Mouse (Mus musculus) ES-E14 (cell line): Measurements from ENCODE around the gene Tnni3. TPM values are rescaled to one million over a fixed set of nuclear protein-coding genes. Genes with fewer than 3 reads are reported as not detected.

Experiments used
- DNase-seq: peaks from one replicate; pipeline ENCODE4 v3.0.0-alpha.2; 2013; ENCODE audit warnings: low read depth, low spot score
- H3K27ac ChIP-seq: 2 replicates; pipeline ENCODE4 v1.5.1; 2012; ENCODE audit warnings: low read depth, mild to moderate bottlenecking, low read length, moderate library complexity, mixed read lengths; ENCODE audit not compliant: poor library complexity, insufficient read depth, severe bottlenecking
- H3K36me3 ChIP-seq: 2 replicates; pipeline ENCODE4 v1.6.1; 2012; ENCODE audit warnings: mild to moderate bottlenecking, low read length, moderate library complexity, mixed read lengths; ENCODE audit not compliant: control insufficient read depth, poor library complexity, insufficient read depth, severe bottlenecking
- H3K4me1 ChIP-seq, 2 experiments: fragments of 150-350 bp in 1 of 2; sonication (generic) in 1 of 2; 2 replicates each; pipeline ENCODE4 v1.6.1; 2012; ENCODE audit warnings: low read length in 2 of 2, mild to moderate bottlenecking in 1 of 2, mixed read lengths in 1 of 2; ENCODE audit not compliant: control insufficient read depth in 2 of 2, insufficient read depth in 2 of 2, poor library complexity in 1 of 2
- H3K4me3 ChIP-seq, 2 experiments: fragments of 150-350 bp in 1 of 2; sonication (generic) in 1 of 2; 2 replicates each; pipeline ENCODE4 v1.5.1; 2012; ENCODE audit warnings: low read length in 2 of 2, low read depth in 1 of 2, mild to moderate bottlenecking in 1 of 2, mixed read lengths in 1 of 2; ENCODE audit not compliant: insufficient read depth in 1 of 2, poor library complexity in 1 of 2, severe bottlenecking in 1 of 2
- H3K9ac ChIP-seq: 2 replicates; pipeline ENCODE4 v1.6.1; 2012; ENCODE audit warnings: low read depth, mild to moderate bottlenecking, low read length, mixed read lengths; ENCODE audit not compliant: poor library complexity, insufficient read depth, severe bottlenecking
- H3K9me3 ChIP-seq: fragments of 150-350 bp; sonication (generic); 2 replicates; pipeline ENCODE4 v1.6.1; 2012; ENCODE audit warnings: low read depth, mild to moderate bottlenecking, low read length; ENCODE audit not compliant: control insufficient read depth, insufficient read depth
- CHD2 ChIP-seq: IDR thresholded peaks from 2 replicates; pipeline ENCODE4 v1.6.1; 2014; ENCODE audit warnings: mild to moderate bottlenecking, low read depth, low read length, inconsistent platforms
- HCFC1 ChIP-seq: IDR thresholded peaks from 2 replicates; pipeline ENCODE4 v1.6.1; 2012; ENCODE audit warnings: low read length, inconsistent platforms, borderline replicate concordance; ENCODE audit not compliant: insufficient read depth
- MAFK ChIP-seq: IDR thresholded peaks from 2 replicates; pipeline ENCODE4 v1.6.1; 2014; ENCODE audit warnings: mild to moderate bottlenecking, low read depth, low read length, inconsistent platforms; ENCODE audit not compliant: insufficient read depth
- ZC3H11A ChIP-seq: IDR thresholded peaks from 2 replicates; pipeline ENCODE4 v1.6.1; 2012; ENCODE audit warnings: low read depth, mild to moderate bottlenecking, inconsistent platforms, low read length, borderline replicate concordance
- ZNF384 ChIP-seq: IDR thresholded peaks from 2 replicates; pipeline ENCODE4 v1.6.1; 2012; ENCODE audit warnings: low read depth, low read length, inconsistent platforms
- in situ Hi-C, 2 experiments: fragments of 600-800 bp; cut with MboI; formaldehyde crosslinking; loops; one replicate each; pipeline ENCODE4 v1.15.1; 2025; ENCODE audit warnings: low sequenced_read_pairs in 2 of 2, inconsistent platforms in 1 of 2; ENCODE audit not compliant: unreplicated experiment in 2 of 2
- total RNA-seq: library from RNA; depleted of rRNA; stranded (reverse); fragments of 300-350 nt; gene quantifications from 2 replicates; pipeline ENCODE4 v1.2.3, GENCODE M21; 2012; rRNA removed

Gene Tnni3
- total RNA-seq, 1 experiment: 7.8 TPM

DNA sequence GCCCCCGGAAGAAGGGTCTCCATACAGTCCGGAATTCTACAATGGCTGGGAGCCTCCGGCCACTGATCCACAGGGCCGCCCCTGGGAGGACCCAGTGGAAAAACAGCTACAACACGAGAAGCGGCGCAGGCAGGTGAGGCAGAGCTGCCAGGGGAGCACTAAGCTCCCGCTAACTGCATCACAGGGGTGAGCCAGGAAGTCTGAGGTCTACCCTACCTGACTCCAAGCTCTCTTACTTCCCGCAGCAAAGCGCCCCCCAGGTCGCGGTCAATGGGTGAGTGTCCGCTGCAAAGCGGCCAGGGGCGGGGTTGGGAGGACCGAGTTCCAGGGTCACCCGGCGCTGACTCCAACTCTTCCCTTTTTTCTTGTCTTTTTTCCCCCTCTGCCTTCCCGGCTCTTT lies 50.1 kb downstream of the Tnni3 start:
- Histone ChIP-seq H3K9ac (no peak overlapping the region), H3K27ac (no peak overlapping the region), H3K36me3 (no peaks in the 10 kb centered on the region), H3K9me3 (no peaks in the 10 kb centered on the region), H3K4me1 (peaks cover 1 to 4% of the 10 kb centered on the region in 2 experiments; a peak in 1 of 4 replicates), H3K4me3 (peak overlapping the region; percentile 14 to 37; a peak in 2 of 4 replicates)
- no peak for DNase-seq
- no peak for TF ChIP-seq HCFC1
- TF ChIP-seq ZNF384: no peak
- TF ChIP-seq MAFK: no peak
- TF ChIP-seq CHD2: no peak
- no peak for TF ChIP-seq ZC3H11A
- in situ Hi-C loops: no loop called here

DNA sequence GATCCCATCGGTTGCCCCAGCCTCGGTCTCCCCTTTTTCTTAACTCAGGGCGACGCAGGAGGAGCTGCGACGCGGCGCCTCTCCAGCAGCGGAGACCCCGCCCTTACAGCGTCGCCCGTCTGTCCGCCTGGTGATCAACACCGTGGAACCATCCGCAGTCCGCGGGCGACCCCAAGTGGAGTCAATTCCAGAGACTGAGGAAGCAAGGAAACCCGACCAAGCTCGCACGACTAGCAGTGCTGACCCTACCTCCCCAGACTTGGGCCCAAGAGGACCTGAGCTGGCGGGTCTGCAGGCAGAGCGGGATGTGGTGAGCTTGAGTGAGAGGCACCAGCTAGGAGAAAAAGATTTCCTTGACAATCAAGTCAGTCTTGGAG lies 52.9 kb downstream of the Tnni3 start:
- H3K4me1 ChIP-seq: peaks cover 0 to 2% of the 10 kb centered on the region in 2 experiments; a peak in 1 of 4 replicates
- H3K27ac ChIP-seq: no peak overlapping the region
- peak; percentile 51 for DNase-seq
- peak overlapping the region; percentile 36 to 69 for H3K4me3 ChIP-seq
- in situ Hi-C loops: no loop called here
- H3K9ac ChIP-seq: no peak overlapping the region; the same call in 1 of the 2 replicates
- TF ChIP-seq ZC3H11A: peak; percentile 82
- no peak for TF ChIP-seq HCFC1
- H3K9me3 ChIP-seq: no peaks in the 10 kb centered on the region
- H3K36me3 ChIP-seq: no peaks in the 10 kb centered on the region

DNA sequence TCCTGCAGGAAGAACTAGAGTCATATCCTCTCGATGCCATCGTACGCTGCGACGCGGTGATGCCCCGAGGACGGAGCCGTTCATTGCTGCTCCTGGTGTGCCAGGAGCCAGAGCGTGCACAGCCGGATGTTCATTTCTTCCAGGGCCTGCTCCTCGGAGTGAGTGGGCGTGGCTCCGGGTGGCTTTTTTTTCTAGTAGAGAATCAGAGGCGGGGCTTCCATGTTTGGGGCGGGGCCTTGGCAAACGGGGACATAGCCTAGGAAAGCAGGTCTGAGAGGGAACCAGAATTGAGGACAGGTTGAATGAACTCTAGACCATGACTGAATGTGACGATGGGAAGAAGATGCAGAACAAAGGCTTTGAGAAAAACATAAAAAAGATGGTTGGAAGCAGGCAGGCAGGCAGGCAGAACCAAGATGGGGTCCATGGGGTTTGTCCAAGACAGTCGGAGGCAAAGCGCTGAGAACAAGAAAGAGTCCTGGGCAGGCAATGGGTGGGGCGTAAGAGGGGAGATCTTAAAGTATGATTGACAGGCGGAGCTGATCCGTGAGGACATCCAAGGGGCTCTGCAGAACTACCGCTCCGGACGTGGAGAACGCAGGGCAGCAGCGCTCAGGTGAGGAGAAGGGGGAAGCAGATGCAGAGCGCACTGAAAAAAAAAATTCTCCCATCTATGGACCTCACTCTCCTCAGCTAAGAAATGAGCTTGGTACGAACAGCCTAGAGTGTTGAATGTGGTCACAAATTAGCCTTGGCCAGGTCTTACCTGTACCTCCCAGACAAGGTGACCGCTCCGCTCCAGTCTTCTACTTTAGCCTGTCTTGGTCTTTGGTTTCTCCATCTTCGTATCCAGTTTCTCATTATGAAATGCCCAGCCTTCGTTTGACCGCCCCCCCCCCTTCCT lies 53.5 kb downstream of the Tnni3 start:
- in situ Hi-C loops: no loop called here
- peak overlapping the region; percentile 32; the same call in 1 of the 2 replicates for H3K9ac ChIP-seq
- H3K4me1 ChIP-seq: peaks cover 0 to 2% of the 10 kb centered on the region in 2 experiments; a peak in 1 of 4 replicates
- H3K36me3 ChIP-seq: no peaks in the 10 kb centered on the region
- DNase-seq: peak; percentile 77
- H3K9me3 ChIP-seq: no peaks in the 10 kb centered on the region
- TF ChIP-seq CHD2 (no peak), ZNF384 (peak; percentile 95)
- H3K4me3 ChIP-seq: peak overlapping the region; percentile 36 to 69
- no peak overlapping the region for H3K27ac ChIP-seq

Other genes with a start within 250 kb of the Tnni3 start
- gene Ncr1, start 186.5 kb downstream of the Tnni3 start, total RNA-seq: not detected in 2 replicates
- gene Gp6, start 126.5 kb downstream of the Tnni3 start, total RNA-seq: not detected in 2 replicates
- 25.3 and 27.0 TPM in 2 replicates for gene Rdh13, start 78.6 kb downstream of the Tnni3 start, total RNA-seq
- gene Eps8l1, start 63.6 kb downstream of the Tnni3 start, total RNA-seq: 0.18 and 0.42 TPM in 2 replicates
- gene Ppp1r12c, start 22.5 kb downstream of the Tnni3 start, total RNA-seq: 83.2 and 126 TPM in 2 replicates
- gene Tnnt1, start 7.8 kb downstream of the Tnni3 start, total RNA-seq: 6.3 and 8.4 TPM in 2 replicates
- gene Dnaaf3, start 8.2 kb upstream of the Tnni3 start, total RNA-seq: 3.1 and 6.3 TPM in 2 replicates
- gene Syt5, start 23.3 kb upstream of the Tnni3 start, total RNA-seq: 3.0 and 8.7 TPM in 2 replicates
- gene Ptprh, start 79.8 kb upstream of the Tnni3 start, total RNA-seq: 0.18 TPM in 1 of 2 replicates, not detected in the other
- gene Tmem86b, start 107.2 kb upstream of the Tnni3 start, total RNA-seq: 8.1 and 8.6 TPM in 2 replicates
- 55.4 and 62.9 TPM in 2 replicates for gene Ppp6r1, start 134.8 kb upstream of the Tnni3 start, total RNA-seq
- gene Hspbp1, start 160.8 kb upstream of the Tnni3 start, total RNA-seq: 56.6 and 61.2 TPM in 2 replicates
- 20.7 and 26.2 TPM in 2 replicates for gene Brsk1, start 166.4 kb upstream of the Tnni3 start, total RNA-seq
- 0.53 and 0.94 TPM in 2 replicates for gene Tmem150b, start 201.0 kb upstream of the Tnni3 start, total RNA-seq
- 68.4 and 121 TPM in 2 replicates for gene Kmt5c, start 215.9 kb upstream of the Tnni3 start, total RNA-seq
- 46.4 and 130 TPM in 2 replicates for gene Cox6b2, start 228.9 kb upstream of the Tnni3 start, total RNA-seq
- 0.11 TPM in 1 of 2 replicates, not detected in the other for gene Fam71e2, start 247.1 kb upstream of the Tnni3 start, total RNA-seq